Mouse (Mus musculus) heart, adult 2 months (tissue): ENCODE data around the gene Glod4. TPM values are rescaled to one million over a fixed set of nuclear protein-coding genes. Genes with fewer than 3 reads are reported as not detected.
"Not testable (repeated sequence)": the region's sequence is repeated elsewhere in the genome, so short reads cannot be mapped to it uniquely, and the experiment has no call there.

Experiments used
- DNase-seq, 2 experiments: peaks; one replicate each; pipeline ENCODE4 v3.0.0; 2021
- H3K27ac ChIP-seq: fragments of 200-600 bp; 2 replicates; pipeline ENCODE4 v1.8.1; 2022
- H3K27me3 ChIP-seq: fragments of 200-500 bp; 2 replicates; pipeline ENCODE4 v1.6.1; 2012; ENCODE audit warnings: mild to moderate bottlenecking, low read length, inconsistent platforms, mixed read lengths; ENCODE audit not compliant: control insufficient read depth, insufficient read depth
- H3K36me3 ChIP-seq: fragments of 200-500 bp; 2 replicates; pipeline ENCODE4 v1.6.1; 2012; ENCODE audit warnings: low read length, inconsistent platforms; ENCODE audit not compliant: control insufficient read depth, insufficient read depth
- H3K4me1 ChIP-seq: fragments of 200-500 bp; 2 replicates; pipeline ENCODE4 v1.6.1; 2011; ENCODE audit warnings: low read length; ENCODE audit not compliant: control insufficient read depth, insufficient read depth
- H3K4me3 ChIP-seq: fragments of 200-600 bp; 2 replicates; pipeline ENCODE4 v1.8.1; 2022
- H3K79me2 ChIP-seq: fragments of 200-500 bp; replicated peaks from 2 replicates; pipeline ENCODE4 v1.6.1; 2012; ENCODE audit warnings: mild to moderate bottlenecking, inconsistent platforms, low read length, moderate library complexity, mixed read lengths; ENCODE audit not compliant: control insufficient read depth, insufficient read depth
- H3K9ac ChIP-seq: fragments of 200-500 bp; 2 replicates; pipeline ENCODE4 v1.6.1; 2012; ENCODE audit warnings: low read depth, mild to moderate bottlenecking, control low read depth, inconsistent platforms, low read length, mixed read lengths
- CTCF ChIP-seq: fragments of 200-600 bp; IDR thresholded peaks from 2 replicates; pipeline ENCODE4 v1.8.1; 2022; ENCODE audit warnings: antibody characterized with exemption, mild to moderate bottlenecking, moderate library complexity
- EP300 ChIP-seq: fragments of 200-500 bp; IDR thresholded peaks from 2 replicates; pipeline ENCODE4 v1.6.1; 2011; ENCODE audit warnings: low read depth, low read length, control low read depth; ENCODE audit not compliant: insufficient read depth
- POLR2A ChIP-seq: fragments of 200-500 bp; IDR thresholded peaks from 2 replicates; pipeline ENCODE4 v1.6.1; 2011; ENCODE audit warnings: mild to moderate bottlenecking, low read depth, low read length, control low read depth; ENCODE audit not compliant: insufficient read depth
- WGBS: fragments of 180-500 bp; shearing (Covaris S2); methylation state at CpG from one replicate; pipeline ENCODE4 v1.1.7; 2018; 5-methylcytosine and 5-hydroxymethylcytosine counted together
- intact Hi-C: fragments of 180-260 bp; cut with DNase I; formaldehyde crosslinking; loops from one replicate; pipeline ENCODE4 v1.15.1; 2025
- polyA plus RNA-seq: library from polyadenylated mRNA; depleted of rRNA; stranded (reverse); fragments of >200 nt; gene quantifications from 2 replicates; pipeline ENCODE4 v1.2.3, GENCODE M21; 2012
- total RNA-seq, 2 experiments: library from RNA; stranded (reverse); gene quantifications; 2 replicates each; pipeline ENCODE4 v1.2.3; 2021

The Glod4 gene
- total and polyA plus RNA-seq, 3 experiments: 12.0 to 41.5 (median 34.2) TPM

DNA sequence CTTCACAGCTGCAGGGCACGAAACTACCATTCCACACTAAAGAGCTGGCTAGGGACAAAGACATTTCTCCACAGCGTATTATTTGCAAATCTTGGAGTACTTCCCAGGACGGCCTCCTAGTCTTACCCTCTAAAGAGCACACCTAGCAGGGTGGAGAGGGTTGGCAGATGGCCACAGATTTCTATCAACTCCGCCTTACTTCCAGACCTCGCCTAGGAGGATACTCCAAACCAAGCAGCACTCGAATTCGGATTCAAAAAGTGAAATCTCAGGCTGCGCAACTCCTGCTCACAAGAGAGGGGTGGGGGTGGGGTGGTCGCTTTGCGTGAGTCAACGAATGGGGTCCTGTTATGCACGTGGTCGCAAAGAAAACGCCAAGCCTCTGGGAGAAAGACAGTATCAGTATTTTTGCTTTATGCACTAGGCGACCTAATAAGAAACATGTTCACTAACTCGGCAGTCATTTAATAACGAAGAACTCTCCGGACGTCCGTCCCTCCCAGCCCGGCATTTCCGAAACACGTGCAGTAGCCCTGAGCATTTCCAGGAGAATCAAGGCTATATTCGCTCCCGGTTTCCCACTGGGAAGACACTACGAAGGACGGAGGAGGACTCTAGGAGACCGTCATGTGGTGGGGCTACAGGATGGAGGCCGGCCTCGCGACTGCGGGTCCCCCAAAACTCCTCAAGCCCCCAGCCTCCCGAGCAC, 26.7 kb downstream of the Glod4 start:
- no peaks in the 10 kb centered on the region for H3K36me3 ChIP-seq
- H3K79me2 ChIP-seq: no peaks in the 10 kb centered on the region
- intact Hi-C loops: loop anchor here (1.0 to 5.0 kb wide), 3 partner anchors 14 to 135 kb away; partner anchors contain the start of genes Fam57a and Vps53
- no peaks in the 10 kb centered on the region; the same call in none of the 2 replicates for H3K4me1 ChIP-seq
- H3K4me3 ChIP-seq: peak overlapping the region; percentile 93
- H3K27me3 ChIP-seq: no peaks in the 10 kb centered on the region
- peak overlapping the region; percentile 92 for H3K27ac ChIP-seq
- 0 out of 2 replicates have a peak, but pooled peaks have one; percentile 4 for TF ChIP-seq EP300
- TF ChIP-seq CTCF: no peak
- TF ChIP-seq POLR2A: no peak
- peak; percentile 38 to 53 for DNase-seq
- peak overlapping the region; percentile 76 for H3K9ac ChIP-seq
- WGBS: 2% methylated on average over 33 of the region's 33 CpGs

- no peak overlapping the region for H3K4me3 ChIP-seq
- no peak overlapping the region for H3K9ac ChIP-seq
- TF ChIP-seq EP300: no peak
- no peak for TF ChIP-seq POLR2A
- no peak for TF ChIP-seq CTCF
- peak overlapping the region; percentile 29 for H3K27ac ChIP-seq
- no peaks in the 10 kb centered on the region for H3K36me3 ChIP-seq
- H3K79me2 ChIP-seq: no peaks in the 10 kb centered on the region
- intact Hi-C loops: loop anchor here (2.0 to 5.0 kb wide), 2 partner anchors 13 to 134 kb away; no protein-coding TSS in a partner anchor
- DNase-seq: no peak
- no peaks in the 10 kb centered on the region for H3K27me3 ChIP-seq
- no peaks in the 10 kb centered on the region; the same call in none of the 2 replicates for H3K4me1 ChIP-seq
- WGBS: 97% methylated on average over 5 of the region's 5 CpGs
Measured at GRCm38 (mm10) chr11:76216049-76216540, 27.4 kb downstream of the Glod4 start.

GRCm38 (mm10) chr11:76215011-76215410, 28.5 kb downstream of the Glod4 start:
- intact Hi-C loops: loop anchor here (5.0 kb wide), 1 partner anchor 133 kb away; no protein-coding TSS in a partner anchor
- H3K9ac ChIP-seq: no peak overlapping the region
- TF ChIP-seq POLR2A (no peak), EP300 (no peak), CTCF (no peak)
- no peak overlapping the region for H3K27ac ChIP-seq
- H3K36me3 ChIP-seq: no peaks in the 10 kb centered on the region
- H3K4me3 ChIP-seq: no peak overlapping the region
- 84% methylated on average over 2 of the region's 2 CpGs for WGBS
- H3K79me2 ChIP-seq: no peaks in the 10 kb centered on the region
- H3K27me3 ChIP-seq: no peaks in the 10 kb centered on the region
- no peaks in the 10 kb centered on the region; the same call in none of the 2 replicates for H3K4me1 ChIP-seq
- no peak for DNase-seq

DNA sequence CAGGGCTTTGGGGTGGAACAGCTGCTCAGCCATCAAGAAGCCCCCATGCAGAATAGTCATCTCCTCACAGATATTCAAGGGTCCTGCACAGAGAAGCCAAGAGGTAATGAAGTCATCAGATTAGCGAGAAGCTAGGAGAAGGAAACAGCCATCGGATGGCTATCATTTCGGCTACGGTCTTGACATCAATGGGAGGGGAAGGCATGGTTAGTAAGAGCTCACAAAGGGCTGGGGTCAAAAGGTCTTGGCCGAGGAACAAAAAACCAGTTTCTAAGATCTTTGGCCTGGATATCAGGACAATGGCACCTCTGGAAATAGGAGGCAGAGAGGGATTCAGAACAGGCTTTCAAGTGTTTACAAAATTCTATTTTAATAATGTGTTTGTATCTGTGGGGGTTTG, 29.7 kb downstream of the Glod4 start:
- H3K36me3 ChIP-seq: no peaks in the 10 kb centered on the region
- H3K27me3 ChIP-seq: no peaks in the 10 kb centered on the region
- H3K4me1 ChIP-seq: no peaks in the 10 kb centered on the region; the same call in none of the 2 replicates
- H3K4me3 ChIP-seq: no peak overlapping the region
- no peak overlapping the region for H3K9ac ChIP-seq
- no peaks in the 10 kb centered on the region for H3K79me2 ChIP-seq
- no peak for DNase-seq
- H3K27ac ChIP-seq: no peak overlapping the region
- TF ChIP-seq POLR2A: no peak
- TF ChIP-seq CTCF: no peak
- TF ChIP-seq EP300: no peak
- intact Hi-C loops: no loop called here
- 70% methylated on average over 5 of the region's 5 CpGs for WGBS

GRCm38 (mm10) chr11:76211595-76211994, 31.9 kb downstream of the Glod4 start:
- DNase-seq, H3K79me2 ChIP-seq, intact Hi-C loops, H3K4me3 ChIP-seq, H3K27me3 ChIP-seq, H3K9ac ChIP-seq, H3K4me1 ChIP-seq, H3K36me3 ChIP-seq, H3K27ac ChIP-seq: not testable (repeated sequence)
- WGBS: 68% methylated on average over 6 of the region's 6 CpGs
